Mouse (Mus musculus) heart, embryonic 14.5 days (tissue): Measurements from ENCODE around the gene Agt. TPM values are rescaled to one million over a fixed set of nuclear protein-coding genes. Genes with fewer than 3 reads are reported as not detected.

Source experiments
- ATAC-seq: fragments of 200-750 bp; cut with Nextera tagmentation; 2 replicates; pipeline ENCODE4 v1.8.0; 2017; ENCODE audit warnings: low read depth, moderate TSS enrichment; ENCODE audit not compliant: insufficient number of reproducible peaks, insufficient read depth, low FRiP score
- H3K27ac ChIP-seq, 2 experiments: fragments of 200-500 bp in 1 of 2; fragments of 300-500 bp in 1 of 2; sonication (generic) in 1 of 2; replicated peaks in 1 of 2; 2 replicates each; pipeline ENCODE4 v1.5.1; 2012 to 2014; ENCODE audit warnings: low read depth in 2 of 2, low read length in 2 of 2, control low read depth in 1 of 2, mild to moderate bottlenecking in 1 of 2, mixed read lengths in 1 of 2; ENCODE audit not compliant: control insufficient read depth in 1 of 2, insufficient read depth in 1 of 2
- H3K27me3 ChIP-seq: fragments of 300-500 bp; sonication (generic); 2 replicates; pipeline ENCODE4 v1.6.1; 2014; ENCODE audit warnings: mild to moderate bottlenecking, low read length, control low read depth; ENCODE audit not compliant: control insufficient read depth, insufficient read depth
- H3K36me3 ChIP-seq: fragments of 300-500 bp; sonication (generic); 2 replicates; pipeline ENCODE4 v1.6.1; 2014; ENCODE audit warnings: mild to moderate bottlenecking, control low read depth, low read length, mixed read lengths; ENCODE audit not compliant: control insufficient read depth, insufficient read depth
- H3K4me1 ChIP-seq, 2 experiments: fragments of 200-500 bp in 1 of 2; fragments of 300-500 bp in 1 of 2; sonication (generic) in 1 of 2; 2 replicates each; pipeline ENCODE4 v1.6.1; 2012 to 2014; ENCODE audit warnings: low read length in 2 of 2, control low read depth in 1 of 2, mixed read lengths in 1 of 2; ENCODE audit not compliant: control insufficient read depth in 2 of 2, insufficient read depth in 2 of 2
- H3K4me2 ChIP-seq: fragments of 300-500 bp; sonication (generic); 2 replicates; pipeline ENCODE4 v1.6.1; 2014; ENCODE audit warnings: mild to moderate bottlenecking, low read length
- H3K4me3 ChIP-seq, 2 experiments: fragments of 200-500 bp in 1 of 2; fragments of 300-500 bp in 1 of 2; sonication (generic) in 1 of 2; 2 replicates each; pipeline ENCODE4 v1.5.1; 2012 to 2014; ENCODE audit warnings: low read length in 2 of 2, mild to moderate bottlenecking in 2 of 2, control low read depth in 1 of 2, low read depth in 1 of 2, moderate library complexity in 1 of 2; ENCODE audit not compliant: control insufficient read depth in 1 of 2, insufficient read depth in 1 of 2
- H3K9ac ChIP-seq: fragments of 300-500 bp; sonication (generic); 2 replicates; pipeline ENCODE4 v1.6.1; 2014; ENCODE audit warnings: mild to moderate bottlenecking, low read length
- H3K9me3 ChIP-seq: fragments of 300-500 bp; sonication (generic); 2 replicates; pipeline ENCODE4 v1.6.1; 2016; ENCODE audit warnings: low read length, control low read depth; ENCODE audit not compliant: control insufficient read depth
- WGBS: fragments of 180-500 bp; shearing (Covaris S2); extraction: QIAGEN DNeasy Blood & Tissue Kit; methylation state at CpG from one replicate; pipeline ENCODE4 v1.1.7; 2014; 5-methylcytosine and 5-hydroxymethylcytosine counted together
- polyA plus RNA-seq: library from polyadenylated mRNA; unstranded; fragments of >200 nt; fragmentation: Nextera tagmentation; extraction: Ambion mirVana; gene quantifications from 2 replicates; pipeline ENCODE4 v1.2.1, GENCODE M21; 2014

Agt gene
- polyA plus RNA-seq, 1 experiment from 2014 or later = 1.3 TPM

- 94% methylated on average over 6 of the region's 6 CpGs for WGBS
- Histone ChIP-seq H3K36me3 (peaks cover 24% of the 10 kb centered on the region), H3K9me3 (no peaks in the 10 kb centered on the region), H3K9ac (no peak overlapping the region), H3K4me3 (peak overlapping the region in 1 of 2 experiments; percentile 94; a peak in 2 of 4 replicates), H3K4me1 (peaks cover 4 to 13% of the 10 kb centered on the region in 2 experiments; a peak in 3 of 4 replicates), H3K27ac (no peak overlapping the region), H3K4me2 (peak overlapping the region; percentile 83), H3K27me3 (peaks cover 3% of the 10 kb centered on the region; the same call in 1 of the 2 replicates)
- no peak for ATAC-seq
These were observed 47.6 kb downstream of the Agt start for GRCm38 (mm10) chr8:124521946-124522345.

DNA sequence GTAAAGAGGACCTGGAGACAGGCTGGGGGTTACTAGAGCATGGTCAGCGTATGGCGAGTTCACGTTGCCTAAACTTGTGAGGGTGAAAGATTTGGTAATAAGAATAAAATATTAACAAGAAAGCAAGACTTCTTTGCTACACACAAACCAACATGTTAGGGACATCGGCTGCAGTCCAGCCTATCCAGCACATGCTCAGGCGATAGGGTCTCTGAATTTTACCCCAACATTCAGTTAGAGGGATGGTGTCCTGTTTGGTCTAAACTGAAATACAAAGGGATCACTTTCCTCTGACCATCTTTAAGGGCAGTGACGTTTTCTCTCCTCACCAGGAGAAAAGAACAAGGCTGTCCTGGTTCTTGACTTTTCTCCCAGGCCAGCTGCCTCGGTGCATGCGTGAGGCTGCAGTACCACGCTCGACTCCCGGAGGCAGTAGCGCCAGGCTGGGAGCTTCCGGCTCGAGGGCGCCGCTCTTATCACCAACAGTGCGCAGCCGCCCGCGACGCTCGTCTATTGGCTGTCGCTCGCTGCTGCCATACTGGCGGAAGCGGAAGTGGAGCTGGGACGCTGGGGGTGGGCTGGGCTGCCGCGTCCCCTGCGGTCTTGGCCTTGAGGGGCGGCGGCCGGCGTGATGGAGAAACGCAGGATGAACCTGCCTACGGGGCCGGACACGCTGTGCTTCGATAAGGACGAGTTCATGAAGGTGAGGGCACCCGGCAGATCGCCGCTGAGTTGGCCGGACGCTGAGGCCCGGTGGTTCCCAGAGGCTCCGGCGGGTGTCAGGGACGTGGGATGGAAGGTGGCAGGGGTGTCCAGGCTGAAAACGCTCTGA is 49.0 kb downstream of the Agt start, which contains the start of gene Cog2:
Cog2 (plus strand) TSS at position 519 of the 832 bp plus-strand sequence.
- H3K4me2 ChIP-seq = peak within 1 kb of the TSS; percentile 83
- peaks cover 3% of the 10 kb centered on the region; the same call in 1 of the 2 replicates for H3K27me3 ChIP-seq
- H3K36me3 ChIP-seq = peaks cover 9% of the 10 kb centered on the region; the same call in 1 of the 2 replicates
- peaks cover 4 to 13% of the 10 kb centered on the region in 2 experiments; a peak in 3 of 4 replicates for H3K4me1 ChIP-seq
- WGBS = 10% methylated on average over 50 of the region's 50 CpGs
- H3K27ac ChIP-seq = peak within 1 kb of the TSS in 1 of 2 experiments; percentile 28; a peak in 1 of 4 replicates
- peak within 1 kb of the TSS; percentile 91 for H3K9ac ChIP-seq
- H3K9me3 ChIP-seq = no peaks in the 10 kb centered on the region
- peak; percentile 94 for ATAC-seq
- H3K4me3 ChIP-seq = peak within 1 kb of the TSS; percentile 94 to 97

GRCm38 (mm10) chr8:124517142-124517541 is 52.4 kb downstream of the Agt start:
- Histone ChIP-seq H3K4me3 (no peak overlapping the region), H3K4me1 (peaks cover 3 to 10% of the 10 kb centered on the region in 2 experiments; a peak in 3 of 4 replicates), H3K9me3 (no peaks in the 10 kb centered on the region), H3K27me3 (peaks cover 3% of the 10 kb centered on the region; the same call in 1 of the 2 replicates), H3K27ac (no peak overlapping the region), H3K4me2 (no peak overlapping the region), H3K9ac (no peak overlapping the region), H3K36me3 (no peaks in the 10 kb centered on the region)
- no peak for ATAC-seq
- WGBS = 72% methylated on average over 6 of the region's 6 CpGs

GRCm38 (mm10) chr8:124516525-124516924 is 53.0 kb downstream of the Agt start:
- H3K4me2 ChIP-seq = no peak overlapping the region
- H3K9ac ChIP-seq = no peak overlapping the region
- H3K9me3 ChIP-seq = no peaks in the 10 kb centered on the region
- no peak for ATAC-seq
- WGBS = 56% methylated on average over 6 of the region's 6 CpGs
- H3K4me1 ChIP-seq = peaks cover 0 to 4% of the 10 kb centered on the region in 2 experiments; a peak in 2 of 4 replicates
- H3K27me3 ChIP-seq = peaks cover 3% of the 10 kb centered on the region; the same call in 1 of the 2 replicates
- no peaks in the 10 kb centered on the region for H3K36me3 ChIP-seq
- H3K4me3 ChIP-seq = no peak overlapping the region
- no peak overlapping the region for H3K27ac ChIP-seq

DNA sequence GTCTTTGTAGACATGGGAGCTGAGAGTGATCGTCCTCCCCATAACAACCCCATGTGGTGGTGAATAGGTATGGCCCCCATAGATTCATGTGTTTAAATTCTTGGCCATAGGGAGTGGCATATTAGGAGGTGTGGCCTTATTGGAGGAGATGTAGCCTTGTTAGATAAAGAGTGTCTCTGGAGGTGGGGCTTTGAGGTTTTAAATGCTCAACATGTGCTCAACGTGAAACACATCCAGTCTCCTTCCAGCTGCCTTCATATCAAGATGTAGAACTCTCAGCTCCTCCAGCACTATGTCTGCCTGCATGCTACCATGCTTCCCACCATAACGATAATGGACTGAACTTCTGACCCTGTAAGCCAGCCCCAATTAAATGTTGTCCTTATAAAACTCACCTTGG is 53.5 kb downstream of the Agt start:
- no peak for ATAC-seq
- no peak overlapping the region for H3K27ac ChIP-seq
- no peak overlapping the region for H3K4me2 ChIP-seq
- H3K36me3 ChIP-seq = no peaks in the 10 kb centered on the region
- peaks cover 6% of the 10 kb centered on the region for H3K27me3 ChIP-seq
- no peaks in the 10 kb centered on the region for H3K4me1 ChIP-seq
- 58% methylated on average over 3 of the region's 3 CpGs for WGBS
- H3K9ac ChIP-seq = no peak overlapping the region
- H3K4me3 ChIP-seq = no peak overlapping the region
- no peaks in the 10 kb centered on the region for H3K9me3 ChIP-seq

- H3K27ac ChIP-seq = no peak overlapping the region
- no peaks in the 10 kb centered on the region for H3K36me3 ChIP-seq
- H3K9ac ChIP-seq = no peak overlapping the region
- H3K4me1 ChIP-seq = no peaks in the 10 kb centered on the region
- no peak overlapping the region for H3K4me3 ChIP-seq
- peaks cover 3% of the 10 kb centered on the region; the same call in 1 of the 2 replicates for H3K27me3 ChIP-seq
- no peaks in the 10 kb centered on the region for H3K9me3 ChIP-seq
- H3K4me2 ChIP-seq = no peak overlapping the region
- WGBS = 63% methylated on average over 3 of the region's 3 CpGs
- no peak for ATAC-seq
These were observed 60.4 kb downstream of the Agt start for GRCm38 (mm10) chr8:124509156-124509555.

GRCm38 (mm10) chr8:124508321-124508695 is 61.2 kb downstream of the Agt start:
- H3K9ac ChIP-seq = no peak overlapping the region
- H3K4me1 ChIP-seq = no peaks in the 10 kb centered on the region
- H3K36me3 ChIP-seq = no peaks in the 10 kb centered on the region
- H3K27ac ChIP-seq = no peak overlapping the region
- no peak overlapping the region for H3K4me2 ChIP-seq
- H3K9me3 ChIP-seq = peaks cover 7% of the 10 kb centered on the region; the same call in 1 of the 2 replicates
- ATAC-seq = no peak
- H3K4me3 ChIP-seq = no peak overlapping the region
- peaks cover 3% of the 10 kb centered on the region; the same call in 1 of the 2 replicates for H3K27me3 ChIP-seq
- 69% methylated on average over 6 of the region's 6 CpGs for WGBS
